Mouse (Mus musculus) erythroid progenitor cell, adult 5-6 weeks (primary cell): Measurements from ENCODE around the gene Ugt1a8. TPM values are rescaled to one million over a fixed set of nuclear protein-coding genes. Genes with fewer than 3 reads are reported as not detected.
A peak's percentile ranks its signal among the peaks of the same experiment; 100 is the strongest.
"Not testable (repeated sequence)": the region's sequence is repeated elsewhere in the genome, so short reads cannot be mapped to it uniquely, and the experiment has no call there.

Source experiments
- ATAC-seq: replicated peaks from 2 replicates; pipeline ENCODE4 v1.8.0; 2016; ENCODE audit warnings: moderate number of reproducible peaks, mild to moderate bottlenecking, moderate TSS enrichment, inconsistent platforms; ENCODE audit not compliant: poor library complexity, low FRiP score, severe bottlenecking
- total RNA-seq, 2 experiments: library from RNA; stranded (forward) in 1 of 2; stranded (reverse) in 1 of 2; fragments of 150-400 nt in 1 of 2; fragments of 186-747, 209-891 nt in 1 of 2; gene quantifications; 2 replicates each; pipeline versions ENCODE4 v1.2.3 to v1.2.4; 2015 to 2017; ENCODE audit warnings: low replicate concordance in 2 of 2

The Ugt1a8 gene
- total RNA-seq, 2 experiments from 2014 or later = not detected

- not testable (repeated sequence) for ATAC-seq
These were observed 62.5 kb downstream of the Ugt1a8 start for GRCm38 (mm10) chr1:88150133-88150532.

- no peak for ATAC-seq
These were observed 70.8 kb downstream of the Ugt1a8 start for GRCm38 (mm10) chr1:88158430-88158829.

GRCm38 (mm10) chr1:88165711-88166110 is 78.1 kb downstream of the Ugt1a8 start, which contains the start of gene Ugt1a5:
Ugt1a5 (plus strand) TSS chr1:88166012.
- ATAC-seq = no peak

- ATAC-seq = not testable (repeated sequence)
These were observed 84.6 kb downstream of the Ugt1a8 start for GRCm38 (mm10) chr1:88172190-88172589.

GRCm38 (mm10) chr1:88179657-88180056 is 92.0 kb downstream of the Ugt1a8 start:
- ATAC-seq = no peak

GRCm38 (mm10) chr1:88186325-88186935 is 98.8 kb downstream of the Ugt1a8 start:
- no peak for ATAC-seq

GRCm38 (mm10) chr1:88192136-88192535 is 104.5 kb downstream of the Ugt1a8 start:
- no peak for ATAC-seq

GRCm38 (mm10) chr1:88195687-88196086 is 108.1 kb downstream of the Ugt1a8 start:
- ATAC-seq = no peak

GRCm38 (mm10) chr1:88197443-88197842 is 109.8 kb downstream of the Ugt1a8 start:
- no peak for ATAC-seq

GRCm38 (mm10) chr1:88199996-88200395 is 112.4 kb downstream of the Ugt1a8 start:
- ATAC-seq = no peak

GRCm38 (mm10) chr1:88200456-88200855 is 112.8 kb downstream of the Ugt1a8 start, which contains the start of gene Ugt1a2:
Ugt1a2 (plus strand) TSS chr1:88200601.
- ATAC-seq = no peak

- ATAC-seq = peak; percentile 82
These were observed 117.8 kb downstream of the Ugt1a8 start, which contains the start of gene Dnajb3 for GRCm38 (mm10) chr1:88205294-88205922. Dnajb3 (minus strand) TSS chr1:88205782.

- peak; percentile 82 for ATAC-seq
These were observed 119.3 kb downstream of the Ugt1a8 start for GRCm38 (mm10) chr1:88206843-88207479.

- ATAC-seq = no peak
These were observed 124.2 kb downstream of the Ugt1a8 start, which contains the start of gene Ugt1a1 for GRCm38 (mm10) chr1:88211812-88212211. Ugt1a1 (plus strand) TSS chr1:88211959.

- ATAC-seq = no peak
These were observed 124.9 kb downstream of the Ugt1a8 start for GRCm38 (mm10) chr1:88212341-88213045.

GRCm38 (mm10) chr1:88213061-88213460 is 125.4 kb downstream of the Ugt1a8 start:
- ATAC-seq = no peak

GRCm38 (mm10) chr1:88213766-88214461 is 126.3 kb downstream of the Ugt1a8 start:
- no peak; the same call in 1 of the 2 replicates for ATAC-seq

- ATAC-seq = no peak
These were observed 126.9 kb downstream of the Ugt1a8 start for GRCm38 (mm10) chr1:88214462-88214952.
